Mouse (Mus musculus) liver, embryonic 15.5 days (tissue): ENCODE measurements around the gene Sult6b1. TPM values are rescaled to one million over a fixed set of nuclear protein-coding genes. Genes with fewer than 3 reads are reported as not detected.

Experiments
- ATAC-seq: fragments of 200-750 bp; cut with Nextera tagmentation; 2 replicates; pipeline ENCODE4 v1.8.0; 2017; ENCODE audit warnings: moderate number of reproducible peaks, mild to moderate bottlenecking, moderate library complexity; ENCODE audit not compliant: insufficient read depth
- H3K27ac ChIP-seq: fragments of 300-500 bp; sonication (generic); replicated peaks from 2 replicates; pipeline ENCODE4 v1.5.1; 2015; ENCODE audit warnings: mild to moderate bottlenecking, inconsistent platforms
- H3K27me3 ChIP-seq: fragments of 300-500 bp; sonication (generic); 2 replicates; pipeline ENCODE4 v1.6.1; 2015; ENCODE audit warnings: mild to moderate bottlenecking, inconsistent platforms
- H3K36me3 ChIP-seq: fragments of 300-500 bp; sonication (generic); replicated peaks from 2 replicates; pipeline ENCODE4 v1.6.1; 2015; ENCODE audit warnings: moderate library complexity, mild to moderate bottlenecking, inconsistent platforms
- H3K4me1 ChIP-seq: fragments of 300-500 bp; sonication (generic); replicated peaks from 2 replicates; pipeline ENCODE4 v1.6.1; 2015; ENCODE audit warnings: inconsistent platforms
- H3K4me2 ChIP-seq: fragments of 300-500 bp; sonication (generic); 2 replicates; pipeline ENCODE4 v1.6.1; 2015; ENCODE audit warnings: moderate library complexity, mild to moderate bottlenecking, inconsistent platforms
- H3K4me3 ChIP-seq: fragments of 300-500 bp; sonication (generic); replicated peaks from 2 replicates; pipeline ENCODE4 v1.5.1; 2015; ENCODE audit warnings: mild to moderate bottlenecking, inconsistent platforms
- H3K9ac ChIP-seq: fragments of 300-500 bp; sonication (generic); 2 replicates; pipeline ENCODE4 v1.6.1; 2015; ENCODE audit warnings: moderate library complexity, mild to moderate bottlenecking, inconsistent platforms
- H3K9me3 ChIP-seq: fragments of 300-500 bp; sonication (generic); replicated peaks from 2 replicates; pipeline ENCODE4 v1.6.1; 2016; ENCODE audit warnings: inconsistent platforms
- WGBS: fragments of 180-500 bp; shearing (Covaris S2); methylation state at CpG from one replicate; pipeline ENCODE4 v1.1.7; 2015; ENCODE audit warnings: mixed read lengths; ENCODE audit not compliant: insufficient replicate concordance; 5-methylcytosine and 5-hydroxymethylcytosine counted together
- polyA plus RNA-seq: library from polyadenylated mRNA; unstranded; fragments of >200 nt; fragmentation: Nextera tagmentation; extraction: Ambion mirVana; gene quantifications from 2 replicates; pipeline ENCODE4 v1.2.1, GENCODE M21; 2015

Sult6b1 gene
- polyA plus RNA-seq, 1 experiment from 2014 or later, result 0.03 TPM

DNA sequence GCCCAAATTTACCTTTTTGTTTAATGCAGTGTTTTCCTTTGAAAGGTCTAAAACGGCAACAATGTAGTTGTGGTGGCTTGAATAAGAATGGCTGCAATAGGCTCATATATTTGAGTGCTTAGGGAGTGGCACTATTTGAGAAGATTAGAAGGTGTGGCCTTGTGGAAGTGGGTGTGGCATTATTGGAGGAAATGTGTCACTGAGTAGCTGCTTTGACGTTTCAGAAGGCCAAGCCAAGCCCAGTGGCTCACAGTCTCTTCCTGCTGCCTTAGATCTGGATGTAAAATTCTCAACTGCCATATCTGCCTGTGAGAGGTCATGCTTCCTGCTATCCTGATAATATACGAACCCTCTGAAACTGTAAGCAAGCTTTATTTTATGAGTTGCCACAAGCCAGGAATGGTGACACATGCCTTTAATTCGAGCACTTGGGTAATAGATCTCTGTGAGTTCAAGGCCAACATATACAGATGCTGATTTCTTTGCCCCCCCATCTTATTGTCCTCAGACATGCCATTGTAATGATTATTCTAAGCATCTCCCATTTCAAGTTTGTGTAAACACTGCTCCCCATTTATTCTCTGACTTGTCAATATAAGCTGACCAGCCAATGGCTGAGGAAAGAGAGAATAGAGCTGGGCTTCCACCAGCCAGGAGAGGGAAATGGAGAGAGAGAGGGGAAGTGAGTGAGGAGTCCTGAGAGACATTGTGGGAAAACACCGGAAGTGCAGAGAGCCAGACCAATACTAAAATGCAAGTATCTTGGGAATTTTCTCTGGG, 21.3 kb downstream of the Sult6b1 start:
- H3K36me3 ChIP-seq, result no peaks in the 10 kb centered on the region
- 67% methylated on average over 5 of the region's 5 CpGs for WGBS

DNA sequence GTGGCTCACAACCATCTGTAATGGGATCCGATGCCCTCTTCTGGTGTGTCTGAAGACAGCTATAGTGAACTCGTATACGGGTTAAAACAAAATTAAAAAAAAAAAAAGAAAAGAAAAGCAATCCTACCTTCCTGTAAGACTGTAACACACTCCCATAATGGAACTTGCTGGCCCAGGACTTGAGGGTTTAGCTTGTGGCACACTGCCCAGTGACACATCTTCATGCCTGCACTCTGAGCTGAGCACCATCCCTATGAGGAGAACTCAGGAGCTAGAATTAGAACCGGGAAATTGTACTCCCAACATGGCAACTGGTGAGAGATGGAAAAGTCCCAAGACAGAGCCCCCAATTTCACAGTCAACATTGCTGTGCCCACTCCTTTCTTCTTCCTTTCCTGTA, 23.5 kb downstream of the Sult6b1 start:
- no peak for ATAC-seq
- Histone ChIP-seq H3K4me2 (no peak overlapping the region), H3K4me3 (no peak overlapping the region), H3K36me3 (peaks cover 9% of the 10 kb centered on the region; the same call in 1 of the 2 replicates), H3K9ac (no peak overlapping the region), H3K4me1 (peaks cover 26% of the 10 kb centered on the region), H3K27me3 (no peaks in the 10 kb centered on the region), H3K27ac (no peak overlapping the region), H3K9me3 (no peaks in the 10 kb centered on the region)
- 89% methylated on average over 4 of the region's 4 CpGs for WGBS

More for the DNA sequence above, 21.3 kb downstream of the Sult6b1 start:
- H3K27me3 ChIP-seq, result no peaks in the 10 kb centered on the region
- ATAC-seq, result no peak
- H3K4me3 ChIP-seq, result no peak overlapping the region
- no peak overlapping the region for H3K27ac ChIP-seq
- no peak overlapping the region for H3K4me2 ChIP-seq
- no peaks in the 10 kb centered on the region for H3K9me3 ChIP-seq
- no peak overlapping the region for H3K9ac ChIP-seq
- H3K4me1 ChIP-seq, result peaks cover 21% of the 10 kb centered on the region

- H3K27me3 ChIP-seq, result no peaks in the 10 kb centered on the region
- WGBS, result under 1% methylated on average over 28 of the region's 28 CpGs
Observed at GRCm38 (mm10) chr17:78882401-78883112, 24.2 kb downstream of the Sult6b1 start, which contains the start of gene Eif2ak2. TSS of gene Eif2ak2 (minus strand) at chr17:78882573.

DNA sequence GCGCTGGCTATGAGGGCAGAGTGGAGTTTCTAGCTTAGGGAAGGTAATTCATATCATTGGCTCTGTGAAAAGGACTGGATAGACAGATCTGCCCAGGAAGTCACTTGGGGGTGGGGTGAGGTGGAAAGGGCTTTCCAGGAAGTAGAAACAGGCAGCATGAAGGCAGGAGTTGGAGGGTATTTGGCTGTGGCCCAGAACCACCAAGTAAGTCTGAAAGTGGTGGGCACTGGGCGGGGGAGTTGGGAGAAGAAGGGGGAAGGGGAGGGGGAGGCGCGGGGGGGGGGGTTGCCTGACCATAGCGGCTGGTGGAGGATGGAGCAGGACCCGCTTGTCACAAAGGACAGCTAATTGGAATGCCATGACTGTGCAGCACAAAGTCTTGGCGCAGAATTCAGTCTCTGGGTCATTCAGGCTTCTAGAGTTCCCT, 24.9 kb downstream of the Sult6b1 start:
- WGBS, result 4% methylated on average over 7 of the region's 7 CpGs
- H3K9ac ChIP-seq, result peak overlapping the region; percentile 79
- no peaks in the 10 kb centered on the region for H3K27me3 ChIP-seq
- peaks cover 23% of the 10 kb centered on the region for H3K36me3 ChIP-seq
- ATAC-seq, result peak; percentile 56
- H3K4me3 ChIP-seq, result peak overlapping the region; percentile 87
- H3K9me3 ChIP-seq, result no peaks in the 10 kb centered on the region
- H3K27ac ChIP-seq, result peak overlapping the region; percentile 70
- peak overlapping the region; percentile 79 for H3K4me2 ChIP-seq
- peaks cover 26% of the 10 kb centered on the region for H3K4me1 ChIP-seq

More at GRCm38 (mm10) chr17:78882401-78883112, 24.2 kb downstream of the Sult6b1 start, which contains the start of gene Eif2ak2:
- H3K4me1 ChIP-seq, result peaks cover 26% of the 10 kb centered on the region
- peak within 1 kb of the TSS; percentile 79 for H3K4me2 ChIP-seq
- peak within 1 kb of the TSS; percentile 70 for H3K27ac ChIP-seq
- peak within 1 kb of the TSS; percentile 79 for H3K9ac ChIP-seq
- H3K4me3 ChIP-seq, result peak within 1 kb of the TSS; percentile 87
- H3K36me3 ChIP-seq, result peaks cover 16% of the 10 kb centered on the region
- peak; percentile 98 for ATAC-seq
- H3K9me3 ChIP-seq, result no peaks in the 10 kb centered on the region

- Histone ChIP-seq H3K9me3 (no peaks in the 10 kb centered on the region), H3K27ac (no peak overlapping the region), H3K27me3 (no peaks in the 10 kb centered on the region), H3K4me3 (no peak overlapping the region), H3K36me3 (peaks cover 80% of the 10 kb centered on the region), H3K9ac (no peak overlapping the region), H3K4me2 (no peak overlapping the region), H3K4me1 (no peaks in the 10 kb centered on the region)
- ATAC-seq, result no peak
- WGBS, result 75% methylated on average over 6 of the region's 6 CpGs
Observed at GRCm38 (mm10) chr17:78873886-78874285, 32.9 kb downstream of the Sult6b1 start.

GRCm38 (mm10) chr17:78856243-78856642, 50.5 kb downstream of the Sult6b1 start:
- Histone ChIP-seq H3K4me3 (no peak overlapping the region), H3K4me1 (no peaks in the 10 kb centered on the region), H3K4me2 (no peak overlapping the region), H3K27me3 (no peaks in the 10 kb centered on the region), H3K9me3 (no peaks in the 10 kb centered on the region), H3K27ac (no peak overlapping the region), H3K9ac (no peak overlapping the region), H3K36me3 (peaks cover 66% of the 10 kb centered on the region)
- 76% methylated on average over 10 of the region's 10 CpGs for WGBS
- ATAC-seq, result no peak

- Histone ChIP-seq H3K4me1 (no peaks in the 10 kb centered on the region), H3K36me3 (peaks cover 70% of the 10 kb centered on the region), H3K4me2 (no peak overlapping the region), H3K9me3 (no peaks in the 10 kb centered on the region), H3K4me3 (no peak overlapping the region), H3K9ac (no peak overlapping the region), H3K27me3 (no peaks in the 10 kb centered on the region), H3K27ac (no peak overlapping the region)
- 76% methylated on average over 7 of the region's 7 CpGs for WGBS
- ATAC-seq, result no peak
Observed at GRCm38 (mm10) chr17:78842271-78842928, 64.4 kb downstream of the Sult6b1 start.

DNA sequence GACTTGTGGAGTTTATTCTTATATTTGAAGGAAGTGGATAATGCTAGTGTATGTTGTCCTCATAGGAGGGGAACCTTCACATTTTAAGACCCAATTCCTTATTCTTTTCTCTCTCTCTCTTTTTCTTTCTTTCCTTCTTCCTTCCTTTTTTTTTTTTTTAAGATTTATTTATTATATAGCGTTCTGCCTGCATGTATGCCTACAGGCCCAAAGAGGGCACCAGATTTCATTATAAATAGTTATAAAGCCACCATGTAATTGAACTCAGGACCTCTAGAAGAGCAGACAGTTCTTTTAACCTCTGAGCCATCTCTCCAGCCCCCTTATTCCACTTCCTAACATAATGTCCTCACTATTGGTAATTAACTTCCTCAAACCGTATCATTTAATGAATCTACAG, 70.7 kb downstream of the Sult6b1 start:
- peak overlapping the region; percentile 96 for H3K4me3 ChIP-seq
- WGBS, result 23% methylated on average over 2 of the region's 2 CpGs
- H3K9ac ChIP-seq, result peak overlapping the region; percentile 74
- peaks cover 12% of the 10 kb centered on the region for H3K4me1 ChIP-seq
- no peaks in the 10 kb centered on the region for H3K27me3 ChIP-seq
- peak overlapping the region; percentile 96 for H3K27ac ChIP-seq
- ATAC-seq, result no peak
- H3K4me2 ChIP-seq, result peak overlapping the region; percentile 93
- H3K9me3 ChIP-seq, result no peaks in the 10 kb centered on the region
- peaks cover 23% of the 10 kb centered on the region for H3K36me3 ChIP-seq

- Histone ChIP-seq H3K4me1 (peaks cover 12% of the 10 kb centered on the region), H3K9me3 (no peaks in the 10 kb centered on the region), H3K4me2 (peak within 1 kb of the TSS; percentile 93), H3K27ac (peak within 1 kb of the TSS; percentile 96), H3K36me3 (peaks cover 21% of the 10 kb centered on the region), H3K9ac (peak within 1 kb of the TSS; percentile 90), H3K4me3 (peak within 1 kb of the TSS; percentile 96), H3K27me3 (no peaks in the 10 kb centered on the region)
- WGBS, result under 1% methylated on average over 81 of the region's 81 CpGs
- peak; percentile 99 for ATAC-seq
Observed at GRCm38 (mm10) chr17:78834856-78835835, 71.6 kb downstream of the Sult6b1 start, which contains the start of the genes Heatr5b and Gpatch11. TSS of gene Heatr5b (minus strand) at chr17:78835364. TSS of gene Gpatch11 (plus strand) at chr17:78835567.
